Mouse (Mus musculus) MEL (cell line): Measurements from ENCODE around the gene Pan2. TPM values are rescaled to one million over a fixed set of nuclear protein-coding genes. Genes with fewer than 3 reads are reported as not detected.
A peak's percentile ranks its signal among the peaks of the same experiment; 100 is the strongest.

Experiments
- DNase-seq: peaks from one replicate; pipeline ENCODE4 v3.0.0; 2011; ENCODE audit warnings: low read depth, low spot score
- H3K27ac ChIP-seq: 2 replicates; pipeline ENCODE4 v1.5.1; 2012; ENCODE audit warnings: low read depth, mild to moderate bottlenecking, control low read depth, low read length, moderate library complexity; ENCODE audit not compliant: control insufficient read depth
- H3K27me3 ChIP-seq, 2 experiments: fragments of 150-350 bp in 1 of 2; sonication (generic) in 1 of 2; 2 replicates each; pipeline ENCODE4 v1.6.1; 2012; ENCODE audit warnings: low read length in 2 of 2, mild to moderate bottlenecking in 2 of 2, improper control_type of control experiment in 1 of 2, moderate library complexity in 1 of 2; ENCODE audit not compliant: insufficient read depth in 2 of 2, control insufficient read depth in 1 of 2
- H3K36me3 ChIP-seq, 2 experiments: 2 replicates each; pipeline ENCODE4 v1.6.1; 2012 to 2014; ENCODE audit warnings: low read length in 2 of 2, improper control_type of control experiment in 1 of 2, inconsistent platforms in 1 of 2, mild to moderate bottlenecking in 1 of 2; ENCODE audit not compliant: insufficient read depth in 2 of 2, control insufficient read depth in 1 of 2
- H3K4me1 ChIP-seq, 2 experiments: fragments of 150-350 bp in 1 of 2; sonication (generic) in 1 of 2; 2 replicates each; pipeline ENCODE4 v1.6.1; 2012; ENCODE audit warnings: low read length in 2 of 2, improper control_type of control experiment in 1 of 2, mild to moderate bottlenecking in 1 of 2; ENCODE audit not compliant: insufficient read depth in 2 of 2, control insufficient read depth in 1 of 2
- H3K4me3 ChIP-seq, 2 experiments: fragments of 150-350 bp in 1 of 2; sonication (generic) in 1 of 2; 2 replicates each; pipeline ENCODE4 v1.5.1; 2012; ENCODE audit warnings: low read depth in 2 of 2, low read length in 2 of 2, mild to moderate bottlenecking in 2 of 2, moderate library complexity in 2 of 2, control low read depth in 1 of 2, improper control_type of control experiment in 1 of 2; ENCODE audit not compliant: control insufficient read depth in 1 of 2, insufficient read depth in 1 of 2
- H3K79me2 ChIP-seq: 2 replicates; pipeline ENCODE4 v1.6.1; 2012; ENCODE audit warnings: mild to moderate bottlenecking, low read length, moderate library complexity; ENCODE audit not compliant: control insufficient read depth, poor library complexity, insufficient read depth
- H3K9ac ChIP-seq: 2 replicates; pipeline ENCODE4 v1.6.1; 2012; ENCODE audit warnings: low read depth, mild to moderate bottlenecking, control low read depth, low read length, moderate library complexity; ENCODE audit not compliant: control insufficient read depth, poor library complexity, severe bottlenecking
- H3K9me3 ChIP-seq: fragments of 150-350 bp; sonication (generic); replicated peaks from 2 replicates; pipeline ENCODE4 v1.6.1; 2012; ENCODE audit warnings: mild to moderate bottlenecking, low read length, improper control_type of control experiment, moderate library complexity; ENCODE audit not compliant: insufficient read depth
- CTCF ChIP-seq, 3 experiments: IDR thresholded peaks in 2 of 3; conservative IDR thresholded peaks in 1 of 3; 2 replicates each; pipeline ENCODE4 v1.5.1; 2011 to 2012; ENCODE audit warnings: low read length in 3 of 3, low read depth in 2 of 3, mild to moderate bottlenecking in 2 of 3, improper control_type of control experiment in 1 of 3, inconsistent platforms in 1 of 3, mixed read lengths in 1 of 3, moderate library complexity in 1 of 3; ENCODE audit not compliant: control insufficient read depth in 1 of 3, insufficient read depth in 1 of 3, poor library complexity in 1 of 3, severe bottlenecking in 1 of 3
- ETS1 ChIP-seq: IDR thresholded peaks from 2 replicates; pipeline ENCODE4 v1.6.1; 2012; ENCODE audit warnings: low read depth, mild to moderate bottlenecking, inconsistent platforms, low read length, improper control_type of control experiment, moderate library complexity
- GATA1 ChIP-seq: IDR thresholded peaks from 2 replicates; pipeline ENCODE4 v1.6.1; 2011; ENCODE audit warnings: low read depth, low read length, improper control_type of control experiment
- HCFC1 ChIP-seq: IDR thresholded peaks from 2 replicates; pipeline ENCODE4 v1.6.1; 2012; ENCODE audit warnings: low read depth, mild to moderate bottlenecking, inconsistent platforms, low read length, improper control_type of control experiment, moderate library complexity
- JUND ChIP-seq: IDR thresholded peaks from 2 replicates; pipeline ENCODE4 v1.6.1; 2011; ENCODE audit warnings: low read depth, mild to moderate bottlenecking, improper control_type of control experiment, low read length
- MAFK ChIP-seq: IDR thresholded peaks from 2 replicates; pipeline ENCODE4 v1.6.1; 2011; ENCODE audit warnings: low read depth, mild to moderate bottlenecking, low read length, improper control_type of control experiment, borderline replicate concordance
- MAX ChIP-seq: IDR thresholded peaks from 2 replicates; pipeline ENCODE4 v1.6.1; 2011; ENCODE audit warnings: low read length, improper control_type of control experiment
- MAZ ChIP-seq: IDR thresholded peaks from 2 replicates; pipeline ENCODE4 v1.6.1; 2012; ENCODE audit warnings: low read depth, mild to moderate bottlenecking, inconsistent platforms, low read length, improper control_type of control experiment
- MEF2A ChIP-seq: IDR thresholded peaks from 2 replicates; pipeline ENCODE4 v1.6.1; 2014; ENCODE audit warnings: low read depth, mild to moderate bottlenecking, inconsistent platforms, low read length, improper control_type of control experiment; ENCODE audit not compliant: poor library complexity, insufficient replicate concordance, severe bottlenecking; ENCODE audit errors: extremely low read depth
- NRF1 ChIP-seq: IDR thresholded peaks from 2 replicates; pipeline ENCODE4 v1.6.1; 2014; ENCODE audit warnings: low read depth, mild to moderate bottlenecking, inconsistent platforms, low read length, improper control_type of control experiment, moderate library complexity; ENCODE audit not compliant: poor library complexity, insufficient read depth, severe bottlenecking
- POLR2AphosphoS2 ChIP-seq: IDR thresholded peaks from 2 replicates; pipeline ENCODE4 v1.6.1; 2011; ENCODE audit warnings: low read length, improper control_type of control experiment
- RAD21 ChIP-seq: IDR thresholded peaks from 2 replicates; pipeline ENCODE4 v1.6.1; 2011; ENCODE audit warnings: mild to moderate bottlenecking, low read depth, low read length, improper control_type of control experiment
- SIN3A ChIP-seq: IDR thresholded peaks from 2 replicates; pipeline ENCODE4 v1.6.1; 2012; ENCODE audit warnings: low read length, improper control_type of control experiment, inconsistent platforms
- SMC3 ChIP-seq: IDR thresholded peaks from 2 replicates; pipeline ENCODE4 v1.6.1; 2011; ENCODE audit warnings: low read depth, low read length, improper control_type of control experiment
- TAL1 ChIP-seq: IDR thresholded peaks from 2 replicates; pipeline ENCODE4 v1.6.1; 2012; ENCODE audit warnings: mild to moderate bottlenecking, inconsistent platforms, low read length, moderate library complexity, mixed read lengths
- TBP ChIP-seq: IDR thresholded peaks from 2 replicates; pipeline ENCODE4 v1.8.0; 2011; ENCODE audit warnings: low read depth, low read length, improper control_type of control experiment
- TCF12 ChIP-seq: IDR thresholded peaks from 2 replicates; pipeline ENCODE4 v1.6.1; 2014; ENCODE audit warnings: low read depth, mild to moderate bottlenecking, inconsistent platforms, low read length, improper control_type of control experiment, moderate library complexity
- UBTF ChIP-seq: IDR thresholded peaks from 2 replicates; pipeline ENCODE4 v1.6.1; 2012; ENCODE audit warnings: low read depth, mild to moderate bottlenecking, inconsistent platforms, low read length, improper control_type of control experiment, moderate library complexity, borderline replicate concordance; ENCODE audit not compliant: insufficient read depth
- USF2 ChIP-seq, 2 experiments: IDR thresholded peaks; 2 replicates each; pipeline ENCODE4 v1.6.1; 2011 to 2012; ENCODE audit warnings: improper control_type of control experiment in 2 of 2, low read length in 2 of 2, borderline replicate concordance in 1 of 2, inconsistent platforms in 1 of 2, low read depth in 1 of 2, mild to moderate bottlenecking in 1 of 2; ENCODE audit not compliant: insufficient read depth in 1 of 2
- ZC3H11A ChIP-seq: IDR thresholded peaks from 2 replicates; pipeline ENCODE4 v1.6.1; 2012; ENCODE audit warnings: low read depth, mild to moderate bottlenecking, inconsistent platforms, low read length, improper control_type of control experiment
- polyA plus RNA-seq, 2 experiments: library from polyadenylated mRNA; stranded (reverse) in 1 of 2; unstranded in 1 of 2; fragments of >175 nt in 1 of 2; fragments of >200 nt in 1 of 2; gene quantifications; 2 replicates each; pipeline versions ENCODE4 v1.2.1 to v1.2.4; 2012; ENCODE audit warnings: low replicate concordance in 2 of 2, low read depth in 1 of 2; ENCODE audit not compliant: insufficient read length in 2 of 2, insufficient read depth in 1 of 2, missing spikeins in 1 of 2
- total RNA-seq: library from RNA; depleted of rRNA; stranded (reverse); fragments of 300-350 nt; gene quantifications from 2 replicates; pipeline ENCODE4 v1.2.3, GENCODE M21; 2012

Pan2 gene
- total and polyA plus RNA-seq, 3 experiments = 6.8 to 28.6 TPM; not detected in 1

DNA sequence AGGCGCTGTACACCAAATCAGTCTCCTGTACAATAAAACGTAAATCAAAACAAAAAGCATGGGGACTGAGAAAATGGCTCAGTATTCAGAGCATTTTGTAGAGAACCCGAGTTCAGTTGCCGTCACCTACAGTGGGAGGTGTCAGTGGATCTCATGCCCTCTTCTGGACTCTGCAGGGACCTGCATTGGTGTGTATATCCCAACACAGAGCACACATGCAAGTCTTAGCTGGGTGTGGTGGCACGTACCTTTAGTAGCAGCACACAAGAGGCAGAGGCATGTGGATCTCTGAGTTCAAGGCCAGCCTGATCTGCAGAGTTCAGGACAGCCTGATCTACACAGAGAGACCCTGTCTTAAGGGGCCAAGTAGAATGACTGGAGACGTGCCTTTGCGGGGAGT is 6.5 kb downstream of the Pan2 start:
- Histone ChIP-seq H3K9ac (no peak overlapping the region), H3K27me3 (no peaks in the 10 kb centered on the region), H3K79me2 (no peaks in the 10 kb centered on the region), H3K36me3 (peaks cover 0 to 2% of the 10 kb centered on the region in 2 experiments; a peak in 1 of 4 replicates), H3K9me3 (no peaks in the 10 kb centered on the region), H3K4me1 (peaks cover 0 to 2% of the 10 kb centered on the region in 2 experiments; a peak in 1 of 4 replicates), H3K27ac (no peak overlapping the region), H3K4me3 (no peak overlapping the region)
- no peak for DNase-seq
- no peak for TF ChIP-seq MAZ
- TF ChIP-seq CTCF (IDR thresholded peaks at IDR 0.05 in 2 of 3, conservative IDR thresholded peaks at IDR 0.05 in 1 of 3; ENCODE audit: control insufficient read depth in 1 of 3, insufficient read depth in 1 of 3, low read depth in 2 of 3, low read length in 3 of 3, poor library complexity in 1 of 3, severe bottlenecking in 1 of 3) = peak in 1 of 3 experiments; percentile 5; a peak in 1 of 6 replicates

DNA sequence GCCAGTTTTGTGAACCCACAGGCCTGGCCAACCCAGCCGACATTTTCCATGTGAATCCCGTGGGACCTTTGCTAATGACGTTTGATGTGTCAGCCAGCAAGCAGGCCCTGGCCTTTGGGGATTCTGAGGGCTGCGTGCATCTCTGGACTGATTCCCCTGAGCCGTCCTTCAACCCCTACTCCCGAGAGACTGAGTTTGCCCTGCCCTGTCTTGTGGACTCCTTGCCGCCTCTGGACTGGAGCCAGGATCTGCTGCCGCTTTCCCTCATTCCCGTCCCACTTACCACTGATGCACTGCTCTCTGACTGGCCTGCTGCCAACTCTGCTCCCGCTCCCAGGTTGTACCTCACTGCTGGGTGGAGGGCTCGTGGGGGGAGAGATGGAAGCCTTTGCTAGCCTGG is 7.0 kb downstream of the Pan2 start:
- no peak overlapping the region for H3K9ac ChIP-seq
- H3K36me3 ChIP-seq = peaks cover 3% of the 10 kb centered on the region in 2 experiments; a peak in 3 of 4 replicates
- no peak for TF ChIP-seq MEF2A
- no peak for TF ChIP-seq HCFC1
- no peak for TF ChIP-seq SIN3A
- no peak for TF ChIP-seq MAX
- no peak for TF ChIP-seq SMC3
- no peak for TF ChIP-seq ETS1
- TF ChIP-seq POLR2AphosphoS2 = no peak
- no peak for TF ChIP-seq NRF1
- no peak for TF ChIP-seq JUND
- no peak for TF ChIP-seq USF2 (IDR thresholded peaks at IDR 0.05; ENCODE audit: borderline replicate concordance in 1 of 2, insufficient read depth in 1 of 2, low read depth in 1 of 2, low read length in 2 of 2)
- no peak for TF ChIP-seq UBTF
- no peak for TF ChIP-seq MAFK
- no peak for TF ChIP-seq GATA1
- TF ChIP-seq ZC3H11A = no peak
- no peak for TF ChIP-seq TBP
- no peak for TF ChIP-seq TCF12
- no peak for TF ChIP-seq TAL1
- no peak for TF ChIP-seq RAD21
- TF ChIP-seq, all 39 proteins: peak for 0
- H3K27ac ChIP-seq = no peak overlapping the region
- no peak overlapping the region for H3K4me3 ChIP-seq
- DNase-seq = no peak
- H3K4me1 ChIP-seq = peaks cover 0 to 3% of the 10 kb centered on the region in 2 experiments; a peak in 2 of 4 replicates
- no peaks in the 10 kb centered on the region for H3K79me2 ChIP-seq
- no peaks in the 10 kb centered on the region for H3K9me3 ChIP-seq
- H3K27me3 ChIP-seq = no peaks in the 10 kb centered on the region
